Mouse (Mus musculus) forebrain, embryonic 11.5 days (tissue): ENCODE results near the gene Nrxn3. TPM values are rescaled to one million over a fixed set of nuclear protein-coding genes. Genes with fewer than 3 reads are reported as not detected.

ENCODE experiments used
- ATAC-seq: fragments of 200-750 bp; cut with Nextera tagmentation; replicated peaks from 2 replicates; pipeline ENCODE4 v1.8.0; 2017; ENCODE audit warnings: moderate TSS enrichment; ENCODE audit not compliant: low FRiP score
- DNase-seq: peaks from one replicate; pipeline ENCODE4 v3.0.0-alpha.2; 2017; ENCODE audit warnings: low spot score
- H3K27ac ChIP-seq: fragments of 300-500 bp; sonication (generic); 2 replicates; pipeline ENCODE4 v1.5.1; 2014; ENCODE audit warnings: low read depth, low read length
- H3K27me3 ChIP-seq: fragments of 300-500 bp; sonication (generic); 2 replicates; pipeline ENCODE4 v1.6.1; 2014; ENCODE audit warnings: mild to moderate bottlenecking, low read length, mixed read lengths; ENCODE audit not compliant: control insufficient read depth, insufficient read depth
- H3K36me3 ChIP-seq: fragments of 300-500 bp; sonication (generic); 2 replicates; pipeline ENCODE4 v1.6.1; 2014; ENCODE audit warnings: mild to moderate bottlenecking, low read length, moderate library complexity, mixed read lengths; ENCODE audit not compliant: control insufficient read depth, insufficient read depth
- H3K4me1 ChIP-seq: fragments of 300-500 bp; sonication (generic); replicated peaks from 2 replicates; pipeline ENCODE4 v1.6.1; 2014; ENCODE audit warnings: low read length, mixed read lengths; ENCODE audit not compliant: control insufficient read depth, insufficient read depth
- H3K4me2 ChIP-seq: fragments of 300-500 bp; sonication (generic); 2 replicates; pipeline ENCODE4 v1.6.1; 2014; ENCODE audit warnings: low read depth, mild to moderate bottlenecking, low read length, moderate library complexity, mixed read lengths; ENCODE audit not compliant: severe bottlenecking
- H3K4me3 ChIP-seq: fragments of 300-500 bp; sonication (generic); 2 replicates; pipeline ENCODE4 v1.5.1; 2014; ENCODE audit warnings: low read depth, low read length
- H3K9ac ChIP-seq: fragments of 300-500 bp; sonication (generic); 2 replicates; pipeline ENCODE4 v1.6.1; 2014; ENCODE audit warnings: low read length
- H3K9me3 ChIP-seq: fragments of 300-500 bp; sonication (generic); 2 replicates; pipeline ENCODE4 v1.6.1; 2016; ENCODE audit warnings: low read length, mixed read lengths; ENCODE audit not compliant: control insufficient read depth
- WGBS: fragments of 180-500 bp; shearing (Covaris S2); extraction: QIAGEN DNeasy Blood & Tissue Kit; methylation state at CpG from one replicate; pipeline ENCODE4 v1.1.7; 2014; 5-methylcytosine and 5-hydroxymethylcytosine counted together
- polyA plus RNA-seq: library from polyadenylated mRNA; unstranded; fragments of >200 nt; fragmentation: Nextera tagmentation; extraction: Ambion mirVana; gene quantifications from 2 replicates; pipeline ENCODE4 v1.2.1, GENCODE M21; 2014

The Nrxn3 gene
- polyA plus RNA-seq, 1 experiment from 2014 or later = 38.4 TPM

- H3K4me1 ChIP-seq = no peaks in the 10 kb centered on the region
- ATAC-seq = no peak
- WGBS = 94% methylated on average over 1 of the region's 1 CpGs
- H3K27me3 ChIP-seq = no peaks in the 10 kb centered on the region
- DNase-seq = no peak
- H3K36me3 ChIP-seq = no peaks in the 10 kb centered on the region
- H3K9me3 ChIP-seq = no peaks in the 10 kb centered on the region
- no peak overlapping the region for H3K27ac ChIP-seq
- no peak overlapping the region for H3K4me2 ChIP-seq
- H3K4me3 ChIP-seq = no peak overlapping the region
- no peak overlapping the region for H3K9ac ChIP-seq
Measured at GRCm38 (mm10) chr12:89711791-89712190, 989.1 kb downstream of the Nrxn3 start.

- no peak for DNase-seq
- Histone ChIP-seq H3K9me3 (no peaks in the 10 kb centered on the region), H3K36me3 (no peaks in the 10 kb centered on the region), H3K4me1 (no peaks in the 10 kb centered on the region), H3K27ac (no peak overlapping the region), H3K27me3 (no peaks in the 10 kb centered on the region), H3K9ac (no peak overlapping the region), H3K4me2 (no peak overlapping the region), H3K4me3 (no peak overlapping the region)
- no peak for ATAC-seq
- 30% methylated on average over 8 of the region's 8 CpGs for WGBS
Measured at GRCm38 (mm10) chr12:89719194-89720080, 996.8 kb downstream of the Nrxn3 start.

- no peak for ATAC-seq
- 73% methylated on average over 3 of the region's 3 CpGs for WGBS
- H3K9ac ChIP-seq = no peak overlapping the region
Measured at GRCm38 (mm10) chr12:89720945-89721344, 998.3 kb downstream of the Nrxn3 start.

GRCm38 (mm10) chr12:89722462-89722861 is 999.8 kb downstream of the Nrxn3 start:
- Histone ChIP-seq H3K36me3 (no peaks in the 10 kb centered on the region), H3K4me1 (no peaks in the 10 kb centered on the region), H3K27ac (no peak overlapping the region), H3K9ac (no peak overlapping the region), H3K4me3 (no peak overlapping the region), H3K4me2 (no peak overlapping the region), H3K27me3 (no peaks in the 10 kb centered on the region), H3K9me3 (no peaks in the 10 kb centered on the region)
- ATAC-seq = no peak
- 88% methylated on average over 14 of the region's 14 CpGs for WGBS
- DNase-seq = no peak

More at GRCm38 (mm10) chr12:89720945-89721344, 998.3 kb downstream of the Nrxn3 start:
- Histone ChIP-seq H3K4me2 (no peak overlapping the region), H3K4me1 (no peaks in the 10 kb centered on the region), H3K27ac (no peak overlapping the region), H3K9me3 (no peaks in the 10 kb centered on the region), H3K4me3 (no peak overlapping the region), H3K27me3 (no peaks in the 10 kb centered on the region), H3K36me3 (no peaks in the 10 kb centered on the region)
- no peak for DNase-seq

- no peak for DNase-seq
- no peak overlapping the region for H3K4me3 ChIP-seq
- no peak overlapping the region for H3K9ac ChIP-seq
- no peaks in the 10 kb centered on the region for H3K27me3 ChIP-seq
- no peak for ATAC-seq
- H3K27ac ChIP-seq = no peak overlapping the region
- no peaks in the 10 kb centered on the region for H3K4me1 ChIP-seq
- 51% methylated on average over 3 of the region's 3 CpGs for WGBS
- H3K4me2 ChIP-seq = no peak overlapping the region
- H3K9me3 ChIP-seq = no peaks in the 10 kb centered on the region
- no peaks in the 10 kb centered on the region for H3K36me3 ChIP-seq
Measured at GRCm38 (mm10) chr12:89724048-89724447, 1001.4 kb downstream of the Nrxn3 start.

GRCm38 (mm10) chr12:89742326-89742725 is 1019.6 kb downstream of the Nrxn3 start:
- no peak for ATAC-seq
- no peaks in the 10 kb centered on the region for H3K36me3 ChIP-seq
- DNase-seq = no peak
- 63% methylated on average over 1 of the region's 1 CpGs for WGBS
- no peak overlapping the region for H3K27ac ChIP-seq
- H3K4me3 ChIP-seq = no peak overlapping the region
- H3K4me2 ChIP-seq = no peak overlapping the region
- no peak overlapping the region for H3K9ac ChIP-seq
- H3K9me3 ChIP-seq = no peaks in the 10 kb centered on the region
- H3K4me1 ChIP-seq = no peaks in the 10 kb centered on the region
- no peaks in the 10 kb centered on the region for H3K27me3 ChIP-seq

GRCm38 (mm10) chr12:89742796-89743195 is 1020.1 kb downstream of the Nrxn3 start:
- Histone ChIP-seq H3K4me3 (no peak overlapping the region), H3K9me3 (no peaks in the 10 kb centered on the region), H3K9ac (no peak overlapping the region), H3K27ac (no peak overlapping the region), H3K4me2 (no peak overlapping the region), H3K4me1 (no peaks in the 10 kb centered on the region), H3K27me3 (no peaks in the 10 kb centered on the region), H3K36me3 (no peaks in the 10 kb centered on the region)
- ATAC-seq (no peak), DNase-seq (no peak)
- 91% methylated on average over 2 of the region's 2 CpGs for WGBS

- DNase-seq = peak; percentile 62
- Histone ChIP-seq H3K4me1 (peaks cover 8% of the 10 kb centered on the region; the same call in 1 of the 2 replicates), H3K9me3 (no peaks in the 10 kb centered on the region), H3K27ac (no peak overlapping the region), H3K4me2 (0 out of 2 replicates have a peak overlapping the region, but pooled peaks have one; percentile 9), H3K9ac (no peak overlapping the region), H3K36me3 (no peaks in the 10 kb centered on the region), H3K4me3 (no peak overlapping the region), H3K27me3 (peaks cover 4% of the 10 kb centered on the region; the same call in 1 of the 2 replicates)
- WGBS = 46% methylated on average over 10 of the region's 10 CpGs
- peak; percentile 91 for ATAC-seq
Measured at GRCm38 (mm10) chr12:89764191-89765082, 1041.8 kb downstream of the Nrxn3 start.
